Mouse (Mus musculus): ENCODE measurements around the gene Gm21209. TPM values are rescaled to one million over a fixed set of nuclear protein-coding genes. Genes with fewer than 3 reads are reported as not detected.

Gm21209 gene
- polyA plus RNA-seq (2017; shearing (Covaris generic)), result not detected

GRCm38 (mm10) chrY:49570856-49571255, at the start of gene Gm21209:
Gene Gm21209, plus strand, starts transcription at chrY:49571156.

Data from CD4-positive, CD25-positive, alpha-beta regulatory T cell, adult 9 weeks (primary cell).